Mouse (Mus musculus) embryonic stem cell, embryonic (primary cell): Measurements from ENCODE around the gene Isg20l2.

Experiments
- CTCF ChIA-PET, 4 experiments: fragments of 300-600 bp in 2 of 4; fragments of 350-600 bp in 2 of 4; sonication (Branson Sonifier 250); formaldehyde crosslinking; loops; one replicate each; lab custom pipeline; 2022; ENCODE audit warnings: inconsistent platforms in 2 of 4; lab: Charles Lee
- POLR2A ChIA-PET, 4 experiments: fragments of 300-600 bp in 2 of 4; fragments of 350-600 bp in 2 of 4; sonication (Branson Sonifier 250); formaldehyde crosslinking; loops; one replicate each; lab custom pipeline; 2022; ENCODE audit warnings: antibody characterized with exemption in 4 of 4, inconsistent platforms in 1 of 4; lab: Charles Lee

Isg20l2 gene

DNA sequence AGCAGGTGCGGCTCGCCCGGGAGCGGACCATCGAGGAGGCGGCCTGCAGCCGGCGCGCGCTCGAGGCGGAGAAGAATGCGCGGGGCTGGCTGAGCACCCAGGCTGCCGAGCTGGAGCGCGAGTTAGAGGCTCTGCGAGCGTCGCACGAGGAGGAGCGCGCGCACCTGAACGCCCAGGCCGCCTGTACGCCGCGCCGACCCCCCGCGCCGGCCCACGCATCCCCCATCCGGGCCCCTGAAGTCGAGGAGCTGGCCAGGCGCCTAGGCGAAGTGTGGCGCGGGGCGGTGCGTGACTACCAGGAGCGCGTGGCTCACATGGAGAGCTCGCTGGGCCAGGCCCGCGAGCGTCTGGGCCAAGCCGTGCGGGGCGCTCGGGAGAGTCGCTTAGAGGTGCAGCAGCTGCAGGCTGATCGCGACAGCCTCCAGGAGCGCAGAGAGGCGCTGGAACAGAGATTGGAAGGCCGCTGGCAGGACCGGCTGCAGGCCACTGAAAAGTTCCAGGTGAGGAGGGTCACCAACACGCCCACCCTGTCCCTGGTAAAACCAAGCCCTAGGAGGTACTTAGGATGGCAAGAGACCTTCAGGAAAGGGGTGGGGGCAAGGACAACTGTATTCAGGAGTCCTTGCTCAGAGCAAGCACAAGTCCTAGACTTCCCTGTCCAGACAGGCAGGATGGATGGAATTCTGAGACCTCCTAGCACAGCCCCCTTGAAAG is 41.5 kb downstream of the Isg20l2 start:
- CTCF ChIA-PET, result interaction anchor here (0.6 to 8.3 kb wide), 35 partner anchors 8 to 468 kb away, joined by 3 to 445 read pairs (median 14); partner anchors contain the start of genes Crabp2 (in 2 of the 4), Bcan (in 1 of the 4), Iqgap3 (in 1 of the 4) and Mef2d (in 1 of the 4)
- POLR2A ChIA-PET, result interaction anchor here (0.6 to 8.0 kb wide), 64 partner anchors 9 to 993 kb away, joined by 3 to 148 read pairs (median 6); partner anchors contain the start of genes Crabp2 (in 3 of the 4), Prcc (in 3 of the 4), Bcan (in 2 of the 4) and Hdgf (in 2 of the 4)

DNA sequence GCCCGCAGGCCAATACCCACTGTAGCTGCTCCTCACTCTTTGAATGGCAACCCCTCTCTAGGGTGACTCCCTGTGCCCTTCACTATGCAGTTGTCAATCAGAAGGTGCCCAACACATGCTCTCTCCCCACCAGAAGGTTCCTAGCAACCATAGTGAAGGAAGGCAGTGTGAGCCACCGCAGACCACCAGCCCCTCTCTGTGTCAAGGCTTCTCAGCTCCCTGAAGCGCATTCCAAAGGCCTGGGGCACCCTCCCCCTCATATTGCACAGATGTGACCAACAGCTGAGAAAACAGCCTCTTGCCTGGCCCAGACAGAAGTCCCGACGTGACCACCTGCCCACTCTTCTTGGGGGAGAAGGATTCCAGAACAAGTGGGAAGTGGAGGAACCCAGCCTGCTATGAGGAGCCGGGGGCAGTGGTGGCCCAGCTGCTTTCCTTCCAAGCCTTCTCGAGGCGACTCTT is 42.1 kb downstream of the Isg20l2 start:
- POLR2A ChIA-PET, result interaction anchor here (0.6 to 8.0 kb wide), 29 partner anchors 8 to 993 kb away, joined by 3 to 148 read pairs (median 15); partner anchors contain the start of genes Crabp2 (in 3 of the 4), Hdgf (in 2 of the 4), Prcc (in 2 of the 4) and Bcan (in 1 of the 4)
- CTCF ChIA-PET, result interaction anchor here (1.1 to 8.3 kb wide), 12 partner anchors 11 to 216 kb away, joined by 4 to 445 read pairs (median 75); no protein-coding TSS in a partner anchor

DNA sequence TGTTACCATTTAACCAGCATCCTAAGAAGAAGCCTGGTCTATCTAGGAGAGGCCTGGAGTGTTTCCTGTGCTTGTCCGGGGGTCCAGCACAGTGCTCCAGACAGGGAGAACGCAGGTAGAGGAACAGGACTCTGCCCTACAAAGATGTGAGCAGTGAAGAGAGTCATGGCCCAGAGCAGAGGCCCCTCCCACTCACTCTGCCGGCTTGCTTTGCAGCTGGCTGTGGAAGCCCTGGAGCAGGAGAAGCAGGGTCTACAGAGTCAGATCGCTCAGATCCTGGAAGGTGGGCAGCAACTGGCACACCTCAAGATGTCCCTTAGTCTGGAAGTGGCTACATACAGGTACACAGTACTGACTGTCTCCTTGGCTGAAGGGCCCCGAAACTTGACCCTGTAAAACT is 42.7 kb downstream of the Isg20l2 start:
- CTCF ChIA-PET, result interaction anchor here (1.1 to 8.3 kb wide), 11 partner anchors 11 to 99 kb away, joined by 3 to 445 read pairs (median 53); no protein-coding TSS in a partner anchor
- POLR2A ChIA-PET, result interaction anchor here in 3 of 4 experiments (0.5 to 8.0 kb wide), 14 partner anchors 11 to 291 kb away, joined by 3 to 148 read pairs (median 31); partner anchors contain the start of gene Crabp2 (in 3 of the 3)

DNA sequence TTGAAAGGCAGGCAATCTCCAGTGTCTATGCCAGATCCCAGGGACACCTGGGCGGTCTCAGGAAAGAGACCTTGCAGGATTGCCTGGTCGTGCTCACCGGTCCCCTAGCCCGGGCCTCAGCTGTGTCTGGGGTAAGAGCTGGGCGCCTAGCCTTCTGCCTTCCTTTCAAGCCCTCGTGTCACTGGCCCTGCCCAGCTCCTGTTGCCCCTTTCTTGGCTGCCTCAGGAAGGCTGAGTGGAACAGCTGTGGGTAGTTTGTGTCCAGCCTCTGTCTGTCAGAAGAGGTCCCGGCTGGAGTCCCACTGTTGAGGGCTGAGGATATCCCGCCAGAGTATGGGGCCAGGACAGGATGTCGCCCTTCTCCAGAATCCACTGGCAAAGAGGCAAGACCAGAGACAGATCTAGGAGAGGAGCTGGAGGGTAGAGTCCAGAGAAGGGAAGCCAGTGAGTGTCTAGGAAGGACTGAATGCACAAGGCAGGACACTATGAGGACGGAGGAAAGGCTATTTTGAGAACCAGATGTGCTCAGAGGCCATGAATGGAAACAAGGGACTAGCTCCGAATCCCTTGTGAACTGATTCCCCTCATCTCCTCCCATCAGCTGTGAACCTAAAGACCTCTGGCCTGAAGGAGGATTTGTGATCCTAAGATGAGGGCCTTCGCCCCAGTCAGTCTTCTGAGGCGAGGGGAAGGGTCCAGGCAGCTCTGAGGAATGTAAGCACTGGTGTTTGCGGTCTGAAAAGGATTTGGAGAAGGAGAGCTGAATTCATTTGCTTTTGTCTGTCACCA is 43.7 kb downstream of the Isg20l2 start:
- ChIA-PET CTCF (interaction anchor here (0.6 to 8.3 kb wide), 21 partner anchors 11 to 225 kb away, joined by 3 to 445 read pairs (median 4); partner anchors contain the start of genes Bcan (in 1 of the 4) and Mrpl24 (in 1 of the 4)), POLR2A (interaction anchor here (0.6 to 8.0 kb wide), 33 partner anchors 9 to 436 kb away, joined by 3 to 148 read pairs (median 4); partner anchors contain the start of genes Prcc (in 3 of the 4), Bcan (in 2 of the 4), Crabp2 (in 2 of the 4) and Hdgf (in 1 of the 4))

DNA sequence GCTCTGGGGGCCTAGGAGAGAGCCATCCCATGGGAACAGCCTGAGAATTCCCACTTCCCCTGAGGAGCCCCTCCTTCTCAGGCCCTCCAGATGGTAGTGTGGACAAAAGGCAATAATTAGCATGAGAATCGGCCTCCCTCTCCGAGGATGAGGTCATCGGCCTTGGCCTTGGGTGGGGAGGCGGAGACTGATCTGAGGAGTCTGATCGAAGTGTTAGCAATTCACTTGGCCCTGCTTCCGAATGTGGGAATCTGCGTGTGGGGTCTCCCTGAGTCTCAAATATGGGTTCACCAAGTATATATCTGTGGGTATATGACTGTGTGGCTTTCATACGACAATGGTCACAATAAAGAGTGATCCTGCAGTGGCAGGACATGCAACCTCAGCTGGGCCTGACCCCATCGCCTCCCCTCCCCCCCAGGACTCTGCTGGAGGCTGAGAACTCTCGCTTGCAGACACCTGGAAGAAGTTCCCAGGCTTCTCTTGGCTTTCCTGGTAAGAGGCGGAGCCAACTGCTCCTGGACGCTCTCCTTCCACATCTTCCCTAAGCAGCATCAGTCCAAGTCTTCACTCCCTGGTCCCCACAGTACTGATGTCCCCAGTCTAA is 44.4 kb downstream of the Isg20l2 start:
- ChIA-PET CTCF (interaction anchor here (0.6 to 8.3 kb wide), 19 partner anchors 10 to 225 kb away, joined by 3 to 445 read pairs (median 4); partner anchors contain the start of gene Mrpl24 (in 1 of the 4)), POLR2A (interaction anchor here (0.5 to 8.0 kb wide), 33 partner anchors 8 to 436 kb away, joined by 3 to 148 read pairs (median 4); partner anchors contain the start of genes Prcc (in 3 of the 4), Bcan (in 2 of the 4), Crabp2 (in 2 of the 4) and Hdgf (in 1 of the 4))

DNA sequence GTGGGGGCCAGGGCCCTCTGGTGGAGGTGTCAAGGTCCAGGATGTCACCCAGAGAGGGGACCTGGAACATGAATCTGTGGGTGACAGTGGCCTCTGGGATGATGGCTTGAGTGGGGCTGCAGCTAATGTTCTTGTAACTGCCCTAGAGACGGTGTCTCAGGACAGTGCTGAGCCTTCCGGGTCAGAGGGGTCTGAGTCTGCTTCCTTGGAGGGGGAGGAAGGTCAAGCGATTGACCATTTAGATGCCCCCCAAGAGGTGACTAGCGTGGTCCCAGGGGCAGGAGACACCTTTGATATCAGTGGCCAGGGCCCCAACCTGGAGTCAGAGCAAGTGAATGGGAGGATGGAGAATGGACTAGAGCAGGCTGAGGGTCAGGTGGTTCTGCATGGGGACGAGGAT is 49.4 kb downstream of the Isg20l2 start:
- POLR2A ChIA-PET, result interaction anchor here in 3 of 4 experiments (0.6 to 3.7 kb wide), 8 partner anchors 7 to 151 kb away, joined by 3 to 28 read pairs (median 4); partner anchors contain the start of genes Nes (in 3 of the 3) and Prcc (in 1 of the 3)

DNA sequence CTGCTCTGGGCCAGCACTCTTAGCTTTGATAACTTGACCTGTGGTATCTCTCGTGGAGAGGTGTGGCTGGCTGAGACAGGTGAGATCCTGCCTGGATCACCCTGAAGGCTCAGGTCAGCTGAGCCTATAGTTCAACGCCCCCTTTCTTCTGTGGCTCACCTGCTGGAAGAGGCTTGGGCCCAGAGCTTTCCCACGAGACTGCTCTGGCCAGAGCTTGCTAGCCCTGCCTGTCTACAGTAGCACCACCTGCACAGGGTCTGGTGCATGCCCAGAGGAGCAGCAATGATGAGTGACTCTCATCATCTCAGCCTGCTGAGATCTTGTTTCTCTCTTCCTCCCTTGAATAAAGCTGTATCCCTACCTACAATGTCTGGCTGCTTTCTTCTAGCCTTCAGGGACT is 50.0 kb downstream of the Isg20l2 start:
- ChIA-PET POLR2A (interaction anchor here in 3 of 4 experiments (0.6 to 3.7 kb wide), 9 partner anchors 9 to 151 kb away, joined by 3 to 28 read pairs (median 4); partner anchors contain the start of genes Nes (in 3 of the 3) and Prcc (in 1 of the 3)), CTCF (interaction anchor here in 3 of 4 experiments (0.9 to 9.6 kb wide), 7 partner anchors 9 to 146 kb away, joined by 3 to 242 read pairs (median 9); partner anchors contain the start of gene Nes (in 3 of the 3))

More for the DNA sequence above, 49.4 kb downstream of the Isg20l2 start:
- CTCF ChIA-PET, result interaction anchor here in 3 of 4 experiments (0.9 to 3.3 kb wide), 5 partner anchors 9 to 31 kb away, joined by 3 to 14 read pairs (median 9); partner anchors contain the start of gene Nes (in 2 of the 3)

DNA sequence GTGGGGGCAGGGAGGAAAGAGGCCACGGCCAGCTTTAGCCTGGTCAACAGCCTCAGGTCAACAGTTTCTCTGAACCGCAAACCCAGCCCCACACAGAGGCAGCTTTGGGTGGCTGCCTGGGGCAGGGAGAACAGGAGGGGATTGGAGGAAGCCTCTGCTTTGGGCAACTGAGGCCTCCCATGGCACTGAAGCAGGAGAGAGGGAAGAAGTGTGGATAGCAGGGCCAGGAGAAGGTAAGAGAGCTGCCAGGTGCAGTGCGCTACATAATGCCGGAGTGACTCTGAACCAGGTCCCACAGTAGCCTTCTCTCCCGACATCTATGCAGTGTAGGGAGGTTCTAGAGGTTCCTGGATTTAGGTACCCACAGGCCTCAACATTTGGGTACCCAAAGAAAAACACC is 50.6 kb downstream of the Isg20l2 start:
- ChIA-PET POLR2A (interaction anchor here in 3 of 4 experiments (0.6 to 3.7 kb wide), 9 partner anchors 10 to 152 kb away, joined by 3 to 28 read pairs (median 3); partner anchors contain the start of genes Nes (in 3 of the 3) and Prcc (in 1 of the 3)), CTCF (interaction anchor here in 3 of 4 experiments (1.1 to 9.6 kb wide), 6 partner anchors 10 to 146 kb away, joined by 3 to 242 read pairs (median 9); partner anchors contain the start of gene Nes (in 3 of the 3))

DNA sequence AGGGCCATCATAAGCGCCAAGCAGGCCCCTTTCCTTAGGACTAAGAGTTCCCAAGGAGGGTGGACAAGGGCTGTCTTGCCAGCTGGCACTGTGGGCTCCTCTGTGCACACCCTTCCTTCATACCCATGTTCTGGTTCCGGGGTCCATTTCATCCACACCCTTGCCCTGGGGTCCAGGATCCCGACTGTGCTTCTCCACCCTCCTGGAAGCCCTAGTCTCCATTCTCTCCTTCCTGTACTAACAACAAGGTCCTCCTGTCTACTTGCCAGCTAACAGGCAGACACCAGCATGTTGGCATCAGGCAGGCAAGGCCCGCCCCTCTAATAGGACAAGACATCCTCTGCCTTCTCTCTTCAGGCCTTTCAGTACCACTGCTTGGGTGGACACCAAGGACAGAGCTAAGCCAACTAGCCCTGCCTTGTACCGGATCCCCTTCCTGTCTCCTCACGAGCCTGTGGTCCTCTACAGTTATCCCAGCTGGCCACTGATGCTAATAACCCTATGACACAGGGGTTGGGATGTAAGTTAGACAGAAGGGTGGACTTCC is 51.2 kb downstream of the Isg20l2 start:
- ChIA-PET CTCF (interaction anchor here in 3 of 4 experiments (1.1 to 9.6 kb wide), 4 partner anchors 9 to 147 kb away, joined by 3 to 445 read pairs (median 126); partner anchors contain the start of gene Nes (in 3 of the 3)), POLR2A (interaction anchor here in 3 of 4 experiments (0.9 to 9.1 kb wide), 8 partner anchors 9 to 96 kb away, joined by 3 to 148 read pairs (median 12); partner anchors contain the start of genes Nes (in 3 of the 3) and Prcc (in 1 of the 3))

DNA sequence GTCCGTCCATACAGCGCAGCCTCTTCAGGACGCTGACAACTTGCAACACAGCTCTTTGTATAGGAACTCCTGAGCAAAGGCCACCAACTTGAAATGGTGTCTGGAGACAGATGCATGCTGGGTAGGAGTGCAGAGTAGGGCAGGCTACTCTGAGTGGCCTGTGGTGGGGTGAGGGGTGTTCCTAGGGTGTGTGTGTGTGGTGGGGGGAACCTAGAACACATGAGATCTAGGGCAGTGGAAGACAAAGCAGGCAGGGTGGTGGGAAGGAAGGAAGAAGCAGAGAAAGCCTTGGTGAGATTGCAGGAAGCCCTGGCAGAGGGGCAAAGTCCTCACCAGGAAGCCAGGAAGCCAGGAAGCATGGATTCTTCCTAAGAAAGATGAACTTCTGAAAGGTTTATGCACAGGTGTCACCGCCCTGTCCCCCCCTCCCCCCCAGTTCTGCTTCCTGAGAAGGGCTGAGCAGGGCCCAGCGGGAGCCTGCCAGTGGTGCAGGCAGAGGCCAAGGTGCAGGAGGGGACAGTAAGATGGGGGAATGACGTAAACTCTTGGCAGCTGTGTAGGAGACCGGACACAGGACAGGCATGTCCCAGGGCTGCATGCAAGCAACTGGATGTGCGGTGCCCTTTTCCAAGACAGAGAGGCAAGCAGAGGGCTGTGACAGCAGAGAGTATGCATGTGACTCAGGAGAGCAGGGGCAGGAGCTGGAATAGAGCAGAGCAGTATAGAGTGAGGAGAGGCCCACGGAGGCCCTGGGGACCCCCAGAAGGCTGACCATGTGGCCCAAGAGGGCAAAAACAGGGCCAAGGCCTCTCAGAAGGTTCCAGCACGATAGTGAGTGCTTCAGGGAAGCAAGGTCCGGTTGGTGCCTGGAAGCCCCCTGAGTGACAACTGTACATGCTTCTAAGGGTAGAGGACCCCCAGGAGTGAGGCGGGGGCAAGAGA is 52.1 kb downstream of the Isg20l2 start:
- ChIA-PET CTCF (interaction anchor here in 3 of 4 experiments (1.0 to 9.6 kb wide), 5 partner anchors 10 to 31 kb away, joined by 3 to 445 read pairs (median 208); partner anchors contain the start of gene Nes (in 3 of the 3)), POLR2A (interaction anchor here in 3 of 4 experiments (1.2 to 9.1 kb wide), 6 partner anchors 8 to 46 kb away, joined by 3 to 148 read pairs (median 13); partner anchors contain the start of gene Nes (in 3 of the 3))

DNA sequence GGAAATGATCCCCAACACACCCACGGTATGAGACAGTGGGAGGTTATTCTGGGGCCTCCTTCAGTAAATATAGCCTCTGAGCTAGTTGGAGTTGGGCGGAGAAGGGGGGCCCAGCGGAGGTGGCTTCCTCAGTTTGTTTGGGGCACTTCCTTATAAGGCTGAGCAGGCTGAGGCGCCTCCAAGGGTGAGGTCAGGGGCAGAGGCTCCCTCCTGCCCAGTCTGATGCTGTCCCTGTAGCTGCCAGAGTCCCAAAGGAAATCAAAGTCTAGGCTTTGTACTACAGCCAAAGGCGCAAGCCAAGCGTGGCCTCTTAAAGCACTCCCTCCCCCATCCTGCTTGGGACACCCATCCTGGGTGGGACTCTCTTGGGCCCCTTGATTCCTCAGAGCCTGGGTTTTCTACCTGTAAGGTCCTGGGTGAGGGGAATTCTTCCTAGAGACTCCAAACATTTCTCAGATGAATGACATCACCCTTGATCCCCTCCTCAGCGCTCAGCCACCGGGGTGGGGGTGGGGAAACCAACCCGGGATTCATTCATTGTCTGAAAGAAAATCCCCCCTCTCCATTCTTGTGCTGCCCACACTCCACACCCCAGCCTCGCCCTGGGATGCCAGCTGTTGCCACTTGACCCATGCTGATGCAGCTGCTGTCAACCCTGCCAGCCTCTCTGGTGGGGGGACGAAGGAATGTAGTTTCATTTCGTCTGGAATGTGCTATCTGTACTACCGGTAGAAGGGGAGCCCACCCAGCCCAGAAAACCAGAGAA is 52.9 kb downstream of the Isg20l2 start:
- ChIA-PET CTCF (interaction anchor here in 3 of 4 experiments (0.5 to 9.6 kb wide), 8 partner anchors 11 to 198 kb away, joined by 3 to 445 read pairs (median 75); partner anchors contain the start of gene Nes (in 3 of the 3)), POLR2A (interaction anchor here in 3 of 4 experiments (0.5 to 9.1 kb wide), 14 partner anchors 9 to 1312 kb away, joined by 3 to 148 read pairs (median 4); partner anchors contain the start of gene Nes (in 3 of the 3))

DNA sequence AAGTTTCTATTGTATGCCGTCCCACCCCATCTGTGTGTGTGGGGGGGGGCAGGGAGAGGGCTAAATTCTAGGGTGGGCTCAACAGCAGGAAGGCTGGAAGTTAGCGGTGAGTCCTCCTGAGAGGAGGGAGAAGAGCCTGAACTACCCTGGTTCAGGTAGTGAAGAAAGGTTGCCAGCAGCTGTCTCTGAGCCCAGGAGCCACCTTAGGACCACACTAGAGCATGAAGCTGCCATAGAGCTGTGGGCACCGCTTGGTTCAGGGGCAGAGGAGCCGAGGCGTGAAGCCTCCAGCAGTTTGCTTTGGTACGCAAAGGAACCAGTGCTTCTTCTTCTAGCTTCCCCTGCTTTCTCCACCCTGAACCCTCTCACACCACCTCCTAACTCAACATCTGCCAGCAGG is 53.5 kb downstream of the Isg20l2 start:
- ChIA-PET POLR2A (interaction anchor here in 2 of 4 experiments (0.6 to 9.1 kb wide), 8 partner anchors 10 to 47 kb away, joined by 3 to 148 read pairs (median 6); partner anchors contain the start of gene Nes (in 2 of the 2)), CTCF (interaction anchor here in 3 of 4 experiments (0.5 to 9.6 kb wide), 8 partner anchors 12 to 197 kb away, joined by 4 to 445 read pairs (median 75); partner anchors contain the start of gene Nes (in 3 of the 3))

DNA sequence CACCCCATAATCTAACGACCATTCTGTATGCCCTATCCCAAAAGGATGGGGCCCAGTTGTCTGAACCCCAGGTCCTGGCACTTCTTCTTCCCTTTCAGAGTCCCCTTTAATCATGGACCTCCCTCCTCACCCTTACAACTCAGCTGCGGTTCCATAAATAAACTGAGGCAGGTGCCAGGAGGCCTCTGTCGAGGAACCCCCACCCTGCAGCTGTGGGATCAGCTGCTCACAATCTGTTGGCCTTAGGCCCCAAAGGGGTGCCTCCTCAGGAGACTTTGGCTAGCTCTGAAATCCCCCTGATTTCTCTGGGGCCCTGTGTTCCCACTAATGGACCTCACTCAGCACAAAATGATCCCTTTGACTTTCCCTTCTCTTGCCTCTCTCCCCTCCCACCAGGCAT is 54.0 kb downstream of the Isg20l2 start:
- ChIA-PET POLR2A (interaction anchor here in 2 of 4 experiments (1.0 to 9.1 kb wide), 7 partner anchors 10 to 47 kb away, joined by 3 to 148 read pairs (median 7); partner anchors contain the start of gene Nes (in 2 of the 2)), CTCF (interaction anchor here in 3 of 4 experiments (1.5 to 9.6 kb wide), 7 partner anchors 12 to 145 kb away, joined by 4 to 445 read pairs (median 143); partner anchors contain the start of gene Nes (in 3 of the 3))
